Mouse (Mus musculus): ENCODE measurements around the gene Glrx5. TPM values are rescaled to one million over a fixed set of nuclear protein-coding genes. Genes with fewer than 3 reads are reported as not detected.
A peak's percentile ranks its signal among the peaks of the same experiment; 100 is the strongest.

Glrx5 gene
- polyA plus RNA-seq, 1 experiment from 2014 or later: 424 TPM

DNA sequence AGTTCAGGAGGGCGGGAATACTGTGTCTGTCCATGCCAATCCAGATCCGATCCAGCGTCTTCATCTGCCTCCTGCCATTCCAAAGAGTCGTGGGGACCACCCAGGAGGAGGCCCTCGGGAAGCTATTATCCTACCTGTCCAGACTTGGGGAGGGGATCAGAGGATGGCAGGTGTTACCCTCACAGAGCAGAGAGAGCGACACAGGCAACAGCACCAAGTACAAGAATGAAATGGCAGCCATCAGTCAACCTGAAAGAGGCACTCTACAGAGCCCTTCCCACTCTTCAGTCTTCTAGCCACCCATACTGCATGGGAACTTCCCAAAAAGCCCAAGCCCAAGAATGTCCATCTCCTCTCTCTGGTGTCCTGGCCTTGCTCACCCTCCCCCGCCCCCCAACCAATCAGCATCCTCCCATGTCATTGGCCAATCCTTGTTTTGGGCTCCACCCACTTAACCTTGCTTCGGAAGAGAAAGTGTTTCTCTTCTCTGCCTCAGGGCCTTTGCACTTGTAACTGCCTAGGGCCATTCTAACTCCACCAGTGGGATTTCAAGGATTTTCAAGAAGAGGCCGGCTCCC, 22.2 kb upstream of the Glrx5 start:
- H3K27ac ChIP-seq (ENCODE audit: low read length): peak overlapping the region; percentile 94
- WGBS (ENCODE audit: insufficient replicate concordance): 10% methylated on average over 9 of the region's 9 CpGs
- H3K4me3 ChIP-seq (ENCODE audit: low read depth, low read length): peak overlapping the region; percentile 89
- no peaks in the 10 kb centered on the region for H3K36me3 ChIP-seq (ENCODE audit: control insufficient read depth, insufficient read depth)
- peak overlapping the region; percentile 87 for H3K9ac ChIP-seq (ENCODE audit: low read depth, low read length)
- no peaks in the 10 kb centered on the region for H3K9me3 ChIP-seq (replicated peaks; ENCODE audit: control insufficient read depth, low read length)
- no peaks in the 10 kb centered on the region for H3K27me3 ChIP-seq (ENCODE audit: control insufficient read depth, insufficient read depth, low read depth, low read length)
- peak overlapping the region; percentile 89 for H3K4me2 ChIP-seq (ENCODE audit: low read depth, low read length)
- peaks cover 75% of the 10 kb centered on the region for H3K4me1 ChIP-seq (ENCODE audit: control insufficient read depth, low read depth, low read length)
- peak; percentile 55 for ATAC-seq (ENCODE audit: low read depth)

DNA sequence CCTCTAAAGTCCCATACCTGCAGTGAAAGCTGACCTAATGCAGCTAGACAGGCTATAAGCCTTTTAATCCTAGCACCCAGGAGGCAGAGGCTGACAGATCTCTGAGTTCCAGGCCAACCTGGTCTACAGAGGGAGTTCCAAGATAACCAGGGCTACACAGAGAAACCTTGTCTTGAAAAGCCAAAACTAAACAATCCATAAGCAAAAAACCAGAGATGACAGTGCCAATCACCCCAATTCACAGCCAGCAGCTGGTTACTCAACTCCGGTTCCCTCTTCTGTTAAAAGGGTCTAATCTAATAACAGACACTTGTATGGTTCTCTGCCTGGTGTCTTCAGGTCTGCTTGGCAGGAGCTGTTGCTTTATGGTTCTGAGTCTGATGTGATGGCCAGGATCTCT, 20.9 kb upstream of the Glrx5 start:
- Histone ChIP-seq H3K27ac (ENCODE audit: low read length) (peak overlapping the region; percentile 94), H3K9me3 (replicated peaks; ENCODE audit: control insufficient read depth, low read length) (no peaks in the 10 kb centered on the region), H3K4me3 (ENCODE audit: low read depth, low read length) (no peak overlapping the region), H3K4me2 (ENCODE audit: low read depth, low read length) (no peak overlapping the region), H3K27me3 (ENCODE audit: control insufficient read depth, insufficient read depth, low read depth, low read length) (no peaks in the 10 kb centered on the region), H3K9ac (ENCODE audit: low read depth, low read length) (peak overlapping the region; percentile 40), H3K4me1 (ENCODE audit: control insufficient read depth, low read depth, low read length) (peaks cover 75% of the 10 kb centered on the region), H3K36me3 (ENCODE audit: control insufficient read depth, insufficient read depth) (no peaks in the 10 kb centered on the region)
- 25% methylated on average over 1 of the region's 1 CpGs for WGBS (ENCODE audit: insufficient replicate concordance)
- no peak for ATAC-seq (ENCODE audit: low read depth)

DNA sequence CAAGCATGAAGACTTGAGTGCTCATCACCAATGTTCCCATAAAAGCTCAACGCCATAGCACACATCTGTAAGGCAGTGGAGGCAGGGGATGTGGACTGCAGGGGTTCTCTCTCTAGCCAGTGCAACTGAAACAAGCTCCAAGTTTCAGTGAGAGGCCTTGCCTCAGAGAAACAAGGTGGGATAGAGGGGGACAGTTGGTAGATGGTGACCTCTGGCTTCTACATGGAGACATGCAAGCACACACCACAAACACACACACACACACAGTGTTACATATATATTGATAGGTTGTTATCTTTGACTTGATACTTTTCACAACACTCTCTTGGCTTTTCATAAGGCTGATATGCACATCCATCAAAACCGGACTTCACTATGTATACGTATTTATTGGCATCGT, 20.2 kb upstream of the Glrx5 start:
- Histone ChIP-seq H3K4me1 (ENCODE audit: control insufficient read depth, low read depth, low read length) (peaks cover 80% of the 10 kb centered on the region), H3K9me3 (replicated peaks; ENCODE audit: control insufficient read depth, low read length) (no peaks in the 10 kb centered on the region), H3K27ac (ENCODE audit: low read length) (peak overlapping the region; percentile 94), H3K27me3 (ENCODE audit: control insufficient read depth, insufficient read depth, low read depth, low read length) (no peaks in the 10 kb centered on the region), H3K4me2 (ENCODE audit: low read depth, low read length) (no peak overlapping the region), H3K9ac (ENCODE audit: low read depth, low read length) (no peak overlapping the region), H3K36me3 (ENCODE audit: control insufficient read depth, insufficient read depth) (no peaks in the 10 kb centered on the region), H3K4me3 (ENCODE audit: low read depth, low read length) (no peak overlapping the region)
- WGBS (ENCODE audit: insufficient replicate concordance): 65% methylated on average over 4 of the region's 4 CpGs
- ATAC-seq (ENCODE audit: low read depth): no peak

DNA sequence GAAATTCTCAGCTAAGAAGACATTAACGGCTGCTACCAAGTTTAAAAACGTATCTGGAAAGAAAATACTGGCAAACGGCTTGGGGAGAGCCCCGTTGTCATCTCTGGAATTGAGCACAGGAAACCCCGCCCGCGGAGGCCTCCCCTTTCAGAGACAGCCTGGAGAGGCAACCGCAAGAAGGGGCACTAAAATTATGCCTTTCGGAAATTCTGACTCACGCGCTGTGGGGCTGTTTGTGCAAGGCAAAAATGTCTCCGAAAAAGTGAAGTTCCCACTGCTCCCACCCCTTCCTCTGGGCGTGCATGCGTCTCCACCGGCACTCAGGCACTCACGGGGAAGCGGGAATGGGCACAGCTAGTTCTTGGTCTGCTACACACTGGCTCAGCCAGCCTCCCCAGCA, 19.4 kb upstream of the Glrx5 start:
- H3K9me3 ChIP-seq (replicated peaks; ENCODE audit: control insufficient read depth, low read length): no peaks in the 10 kb centered on the region
- 6% methylated on average over 17 of the region's 17 CpGs for WGBS (ENCODE audit: insufficient replicate concordance)
- H3K27me3 ChIP-seq (ENCODE audit: control insufficient read depth, insufficient read depth, low read depth, low read length): no peaks in the 10 kb centered on the region
- peaks cover 81% of the 10 kb centered on the region for H3K4me1 ChIP-seq (ENCODE audit: control insufficient read depth, low read depth, low read length)
- H3K9ac ChIP-seq (ENCODE audit: low read depth, low read length): peak overlapping the region; percentile 48
- H3K27ac ChIP-seq (ENCODE audit: low read length): peak overlapping the region; percentile 94
- no peaks in the 10 kb centered on the region for H3K36me3 ChIP-seq (ENCODE audit: control insufficient read depth, insufficient read depth)
- H3K4me2 ChIP-seq (ENCODE audit: low read depth, low read length): peak overlapping the region; percentile 38; the same call in 1 of the 2 replicates
- H3K4me3 ChIP-seq (ENCODE audit: low read depth, low read length): peak overlapping the region; percentile 18
- ATAC-seq (ENCODE audit: low read depth): no peak

DNA sequence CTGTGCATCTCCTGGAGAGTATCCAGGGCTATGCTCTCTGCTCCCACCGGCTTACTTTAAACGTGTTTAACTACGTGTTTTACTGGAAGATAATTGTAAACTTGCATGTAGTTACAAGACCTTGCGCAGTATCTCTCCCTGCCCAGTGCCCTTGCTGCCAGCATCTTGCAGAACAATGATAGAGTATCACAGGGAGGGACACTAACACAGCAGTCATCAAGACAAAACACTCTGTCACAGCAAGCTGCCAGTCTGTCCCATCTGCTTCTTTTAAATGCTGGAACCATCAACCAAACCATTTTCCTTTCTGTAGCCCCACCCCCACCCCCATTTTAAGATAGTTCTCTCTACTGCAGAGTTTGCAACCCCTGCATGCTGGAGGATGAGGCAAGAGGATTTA, 16.3 kb upstream of the Glrx5 start:
- no peak overlapping the region for H3K4me3 ChIP-seq (ENCODE audit: low read depth, low read length)
- ATAC-seq (ENCODE audit: low read depth): peak; percentile 49
- H3K9ac ChIP-seq (ENCODE audit: low read depth, low read length): 0 out of 2 replicates have a peak overlapping the region, but pooled peaks have one; percentile 13
- 26% methylated on average over 4 of the region's 4 CpGs for WGBS (ENCODE audit: insufficient replicate concordance)
- H3K27ac ChIP-seq (ENCODE audit: low read length): peak overlapping the region; percentile 79
- peaks cover 87% of the 10 kb centered on the region for H3K4me1 ChIP-seq (ENCODE audit: control insufficient read depth, low read depth, low read length)
- no peaks in the 10 kb centered on the region for H3K27me3 ChIP-seq (ENCODE audit: control insufficient read depth, insufficient read depth, low read depth, low read length)
- H3K36me3 ChIP-seq (ENCODE audit: control insufficient read depth, insufficient read depth): no peaks in the 10 kb centered on the region
- 0 out of 2 replicates have a peak overlapping the region, but pooled peaks have one; percentile 10 for H3K4me2 ChIP-seq (ENCODE audit: low read depth, low read length)
- no peaks in the 10 kb centered on the region for H3K9me3 ChIP-seq (replicated peaks; ENCODE audit: control insufficient read depth, low read length)

DNA sequence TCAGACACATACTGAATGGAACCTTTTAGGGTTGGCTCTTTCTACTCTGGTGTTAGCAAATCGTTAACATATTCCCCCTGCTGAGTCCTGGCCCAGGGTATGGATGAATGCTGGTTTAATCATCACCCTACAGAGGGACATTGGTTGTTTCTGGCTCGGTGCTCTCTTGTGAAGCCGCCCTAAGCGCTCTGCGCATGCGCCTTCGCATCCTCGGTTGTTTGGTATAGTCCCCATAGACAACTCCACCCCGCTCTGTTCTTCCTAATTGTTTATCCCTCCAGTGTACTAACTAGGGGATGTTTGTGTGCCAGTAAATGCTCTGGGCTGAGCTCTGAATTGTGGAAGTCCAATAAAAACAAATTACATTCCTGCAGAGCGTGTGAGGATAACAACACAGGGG, 15.8 kb upstream of the Glrx5 start:
- Histone ChIP-seq H3K4me1 (ENCODE audit: control insufficient read depth, low read depth, low read length) (peaks cover 87% of the 10 kb centered on the region), H3K27ac (ENCODE audit: low read length) (peak overlapping the region; percentile 79), H3K36me3 (ENCODE audit: control insufficient read depth, insufficient read depth) (no peaks in the 10 kb centered on the region), H3K4me3 (ENCODE audit: low read depth, low read length) (no peak overlapping the region), H3K9me3 (replicated peaks; ENCODE audit: control insufficient read depth, low read length) (no peaks in the 10 kb centered on the region), H3K4me2 (ENCODE audit: low read depth, low read length) (0 out of 2 replicates have a peak overlapping the region, but pooled peaks have one; percentile 10), H3K9ac (ENCODE audit: low read depth, low read length) (0 out of 2 replicates have a peak overlapping the region, but pooled peaks have one; percentile 13), H3K27me3 (ENCODE audit: control insufficient read depth, insufficient read depth, low read depth, low read length) (no peaks in the 10 kb centered on the region)
- 75% methylated on average over 10 of the region's 10 CpGs for WGBS (ENCODE audit: insufficient replicate concordance)
- no peak for ATAC-seq (ENCODE audit: low read depth)

DNA sequence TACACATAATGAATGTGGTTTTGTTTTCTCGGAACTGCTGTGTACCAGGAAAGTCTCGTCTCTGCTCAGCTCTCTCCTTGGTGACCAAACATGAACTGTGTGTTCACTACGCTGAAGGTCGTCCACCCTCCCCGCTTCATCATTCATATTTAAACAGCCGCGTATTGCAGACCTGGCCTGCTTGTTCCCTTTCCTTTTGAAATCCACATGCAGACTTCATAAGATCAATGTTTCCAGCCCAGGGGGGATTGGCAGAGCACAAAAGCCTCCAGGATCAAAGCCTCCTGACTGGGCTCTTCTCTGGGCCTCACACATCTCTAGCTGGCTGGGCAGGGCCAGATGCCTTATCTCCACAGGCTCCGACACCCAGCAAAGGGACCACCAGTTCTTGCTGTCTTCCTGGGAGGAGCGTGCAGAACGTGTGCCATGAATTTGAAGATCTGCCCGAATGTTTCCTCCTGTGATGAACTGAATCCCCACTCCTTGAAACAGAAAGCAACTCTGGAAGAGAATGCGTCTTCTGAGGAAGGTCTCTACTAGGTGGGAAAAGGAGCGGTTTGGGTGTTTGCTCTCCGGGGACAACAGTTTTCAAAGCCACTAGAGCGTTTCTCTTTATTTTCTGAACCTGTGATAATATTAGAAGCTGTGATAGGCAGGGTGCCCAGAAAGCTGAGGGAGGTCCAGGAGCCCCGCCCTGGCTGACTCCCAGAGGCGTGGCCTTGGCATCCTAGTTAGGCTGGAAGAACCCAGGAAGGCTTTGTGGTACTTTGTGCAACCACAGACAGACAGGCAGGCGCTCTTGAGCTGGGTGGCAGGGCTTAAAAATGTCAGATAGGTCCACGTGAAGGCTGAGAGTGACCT, 12.9 kb upstream of the Glrx5 start:
- peak overlapping the region; percentile 32 for H3K9ac ChIP-seq (ENCODE audit: low read depth, low read length)

DNA sequence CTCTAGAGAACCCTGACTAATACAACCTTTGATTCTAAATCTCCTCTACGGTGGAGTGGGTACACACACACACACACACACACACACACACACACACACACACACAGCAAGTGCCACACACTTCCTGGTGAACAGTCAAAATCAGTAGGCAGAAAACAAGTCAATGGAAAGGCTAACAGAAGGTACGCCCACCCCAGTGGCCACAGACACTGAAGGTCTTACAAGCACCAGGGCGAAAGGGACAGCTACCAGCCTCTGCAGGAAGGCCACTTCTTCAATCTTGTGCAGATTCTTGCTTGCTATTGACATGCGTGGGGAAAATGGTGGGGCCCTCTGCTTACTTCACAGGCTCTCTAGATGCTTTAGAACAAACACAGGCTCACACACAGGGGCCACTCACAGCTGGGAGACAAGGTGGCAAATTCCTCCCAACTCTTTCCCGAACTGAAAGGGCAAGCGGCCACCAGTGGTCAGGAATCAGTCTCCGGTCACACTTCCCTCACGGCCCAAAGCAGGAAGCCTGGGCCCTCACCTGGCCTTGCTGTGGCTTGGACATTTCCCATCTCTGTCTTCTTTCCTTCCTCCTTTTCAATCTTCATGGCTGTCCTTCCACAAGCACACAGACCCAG, 10.9 kb upstream of the Glrx5 start:
- Histone ChIP-seq H3K4me2 (ENCODE audit: low read depth, low read length) (peak overlapping the region; percentile 14; the same call in 1 of the 2 replicates), H3K36me3 (ENCODE audit: control insufficient read depth, insufficient read depth) (peaks cover 3% of the 10 kb centered on the region; the same call in 1 of the 2 replicates), H3K27ac (ENCODE audit: low read length) (peak overlapping the region; percentile 94), H3K27me3 (ENCODE audit: control insufficient read depth, insufficient read depth, low read depth, low read length) (no peaks in the 10 kb centered on the region), H3K9ac (ENCODE audit: low read depth, low read length) (peak overlapping the region; percentile 50), H3K4me1 (ENCODE audit: control insufficient read depth, low read depth, low read length) (peaks cover 76% of the 10 kb centered on the region), H3K4me3 (ENCODE audit: low read depth, low read length) (peak overlapping the region; percentile 13; the same call in 1 of the 2 replicates), H3K9me3 (replicated peaks; ENCODE audit: control insufficient read depth, low read length) (peaks cover 9% of the 10 kb centered on the region)
- WGBS (ENCODE audit: insufficient replicate concordance): 48% methylated on average over 8 of the region's 8 CpGs
- no peak for ATAC-seq (ENCODE audit: low read depth)

More for the DNA sequence above, 12.9 kb upstream of the Glrx5 start:
- peak; percentile 89 for ATAC-seq (ENCODE audit: low read depth)
- peaks cover 9% of the 10 kb centered on the region for H3K9me3 ChIP-seq (replicated peaks; ENCODE audit: control insufficient read depth, low read length)
- H3K27ac ChIP-seq (ENCODE audit: low read length): peak overlapping the region; percentile 94
- peaks cover 3% of the 10 kb centered on the region; the same call in 1 of the 2 replicates for H3K36me3 ChIP-seq (ENCODE audit: control insufficient read depth, insufficient read depth)
- peak overlapping the region; percentile 61 for H3K4me2 ChIP-seq (ENCODE audit: low read depth, low read length)
- H3K4me1 ChIP-seq (ENCODE audit: control insufficient read depth, low read depth, low read length): peaks cover 73% of the 10 kb centered on the region
- H3K4me3 ChIP-seq (ENCODE audit: low read depth, low read length): peak overlapping the region; percentile 42
- H3K27me3 ChIP-seq (ENCODE audit: control insufficient read depth, insufficient read depth, low read depth, low read length): no peaks in the 10 kb centered on the region
- WGBS (ENCODE audit: insufficient replicate concordance): 15% methylated on average over 19 of the region's 19 CpGs
